Mouse (Mus musculus) forebrain, embryonic 15.5 days (tissue): ENCODE data around the gene Meis2. TPM values are rescaled to one million over a fixed set of nuclear protein-coding genes. Genes with fewer than 3 reads are reported as not detected.

Experiments used
- ATAC-seq: fragments of 200-750 bp; cut with Nextera tagmentation; replicated peaks from 2 replicates; pipeline ENCODE4 v1.8.0; 2017; ENCODE audit warnings: mild to moderate bottlenecking, moderate TSS enrichment, moderate library complexity
- H3K27ac ChIP-seq: fragments of 300-500 bp; sonication (generic); replicated peaks from 2 replicates; pipeline ENCODE4 v1.5.1; 2015; ENCODE audit warnings: mild to moderate bottlenecking, inconsistent platforms
- H3K27me3 ChIP-seq: fragments of 300-500 bp; sonication (generic); 2 replicates; pipeline ENCODE4 v1.6.1; 2015; ENCODE audit warnings: inconsistent platforms
- H3K36me3 ChIP-seq: fragments of 300-500 bp; sonication (generic); 2 replicates; pipeline ENCODE4 v1.6.1; 2015; ENCODE audit warnings: mild to moderate bottlenecking, inconsistent platforms
- H3K4me1 ChIP-seq: fragments of 300-500 bp; sonication (generic); 2 replicates; pipeline ENCODE4 v1.6.1; 2015; ENCODE audit warnings: inconsistent platforms
- H3K4me2 ChIP-seq: fragments of 300-500 bp; sonication (generic); replicated peaks from 2 replicates; pipeline ENCODE4 v1.6.1; 2015; ENCODE audit warnings: mild to moderate bottlenecking, inconsistent platforms
- H3K4me3 ChIP-seq: fragments of 300-500 bp; sonication (generic); 2 replicates; pipeline ENCODE4 v1.5.1; 2015; ENCODE audit warnings: mild to moderate bottlenecking, inconsistent platforms
- H3K9ac ChIP-seq: fragments of 300-500 bp; sonication (generic); replicated peaks from 2 replicates; pipeline ENCODE4 v1.6.1; 2015; ENCODE audit warnings: mild to moderate bottlenecking, inconsistent platforms
- H3K9me3 ChIP-seq: fragments of 300-500 bp; sonication (generic); 2 replicates; pipeline ENCODE4 v1.6.1; 2016; ENCODE audit warnings: inconsistent platforms
- WGBS: fragments of 180-500 bp; shearing (Covaris S2); methylation state at CpG from one replicate; pipeline ENCODE4 v1.1.7; 2015; ENCODE audit warnings: mixed read lengths; 5-methylcytosine and 5-hydroxymethylcytosine counted together
- polyA plus RNA-seq: library from polyadenylated mRNA; unstranded; fragments of >200 nt; fragmentation: Nextera tagmentation; extraction: Ambion mirVana; gene quantifications from 2 replicates; pipeline ENCODE4 v1.2.1, GENCODE M21; 2015

Meis2 gene
- polyA plus RNA-seq, 1 experiment from 2014 or later, result 155 TPM

GRCm38 (mm10) chr2:115856401-115857073, 209.1 kb downstream of the Meis2 start:
- H3K4me1 ChIP-seq, result peaks cover 77% of the 10 kb centered on the region

GRCm38 (mm10) chr2:115855511-115856400, 209.9 kb downstream of the Meis2 start:
- Histone ChIP-seq H3K36me3 (no peaks in the 10 kb centered on the region), H3K9ac (peak overlapping the region; percentile 56), H3K4me1 (peaks cover 71% of the 10 kb centered on the region), H3K9me3 (no peaks in the 10 kb centered on the region), H3K4me2 (peak overlapping the region; percentile 63), H3K27me3 (peaks cover 6% of the 10 kb centered on the region; the same call in 1 of the 2 replicates), H3K27ac (peak overlapping the region; percentile 93), H3K4me3 (peak overlapping the region; percentile 31)
- under 1% methylated on average over 33 of the region's 33 CpGs for WGBS
- peak; percentile 78 for ATAC-seq

More at GRCm38 (mm10) chr2:115856401-115857073, 209.1 kb downstream of the Meis2 start:
- peak overlapping the region; percentile 63 for H3K4me2 ChIP-seq
- under 1% methylated on average over 13 of the region's 13 CpGs for WGBS
- H3K27ac ChIP-seq, result peak overlapping the region; percentile 93
- H3K4me3 ChIP-seq, result peak overlapping the region; percentile 31
- H3K36me3 ChIP-seq, result no peaks in the 10 kb centered on the region
- no peaks in the 10 kb centered on the region for H3K9me3 ChIP-seq
- H3K9ac ChIP-seq, result 0 out of 2 replicates have a peak overlapping the region, but pooled peaks have one; percentile 37
- peaks cover 6% of the 10 kb centered on the region; the same call in 1 of the 2 replicates for H3K27me3 ChIP-seq
- peak; percentile 23 for ATAC-seq

- peaks cover 62% of the 10 kb centered on the region for H3K4me1 ChIP-seq
- under 1% methylated on average over 25 of the region's 25 CpGs for WGBS
- H3K9me3 ChIP-seq, result no peaks in the 10 kb centered on the region
- no peak for ATAC-seq
- peaks cover 6% of the 10 kb centered on the region; the same call in 1 of the 2 replicates for H3K27me3 ChIP-seq
- no peaks in the 10 kb centered on the region for H3K36me3 ChIP-seq
- H3K4me3 ChIP-seq, result peak overlapping the region; percentile 31
- peak overlapping the region; percentile 93 for H3K27ac ChIP-seq
- peak overlapping the region; percentile 56 for H3K9ac ChIP-seq
- peak overlapping the region; percentile 63 for H3K4me2 ChIP-seq
Observed at GRCm38 (mm10) chr2:115854828-115855311, 210.8 kb downstream of the Meis2 start.

- Histone ChIP-seq H3K27me3 (peaks cover 6% of the 10 kb centered on the region; the same call in 1 of the 2 replicates), H3K27ac (peak overlapping the region; percentile 93), H3K4me1 (peaks cover 55% of the 10 kb centered on the region), H3K9ac (peak overlapping the region; percentile 56), H3K9me3 (no peaks in the 10 kb centered on the region), H3K4me2 (peak overlapping the region; percentile 63), H3K4me3 (peak overlapping the region; percentile 31), H3K36me3 (no peaks in the 10 kb centered on the region)
- WGBS, result 10% methylated on average over 14 of the region's 14 CpGs
- no peak for ATAC-seq
Observed at GRCm38 (mm10) chr2:115854007-115854827, 211.4 kb downstream of the Meis2 start.

- peak overlapping the region; percentile 34; the same call in 1 of the 2 replicates for H3K4me3 ChIP-seq
- WGBS, result 9% methylated on average over 4 of the region's 4 CpGs
- ATAC-seq, result no peak
- peaks cover 6% of the 10 kb centered on the region; the same call in 1 of the 2 replicates for H3K27me3 ChIP-seq
- H3K27ac ChIP-seq, result peak overlapping the region; percentile 93
- H3K9me3 ChIP-seq, result no peaks in the 10 kb centered on the region
- H3K36me3 ChIP-seq, result no peaks in the 10 kb centered on the region
- peaks cover 52% of the 10 kb centered on the region for H3K4me1 ChIP-seq
- H3K9ac ChIP-seq, result peak overlapping the region; percentile 41; the same call in 1 of the 2 replicates
- H3K4me2 ChIP-seq, result peak overlapping the region; percentile 63
Observed at GRCm38 (mm10) chr2:115853221-115853620, 212.4 kb downstream of the Meis2 start.

- H3K27me3 ChIP-seq, result peaks cover 6% of the 10 kb centered on the region; the same call in 1 of the 2 replicates
- WGBS, result under 1% methylated on average over 22 of the region's 22 CpGs
- H3K9me3 ChIP-seq, result no peaks in the 10 kb centered on the region
- H3K4me2 ChIP-seq, result peak overlapping the region; percentile 63
- H3K36me3 ChIP-seq, result no peaks in the 10 kb centered on the region
- H3K27ac ChIP-seq, result peak overlapping the region; percentile 93
- peak overlapping the region; percentile 34 for H3K4me3 ChIP-seq
- H3K9ac ChIP-seq, result peak overlapping the region; percentile 41
- peaks cover 46% of the 10 kb centered on the region for H3K4me1 ChIP-seq
- ATAC-seq, result peak; percentile 41
Observed at GRCm38 (mm10) chr2:115852615-115853014, 213.0 kb downstream of the Meis2 start.

GRCm38 (mm10) chr2:115852109-115852508, 213.5 kb downstream of the Meis2 start:
- H3K27me3 ChIP-seq, result peaks cover 6% of the 10 kb centered on the region; the same call in 1 of the 2 replicates
- peak overlapping the region; percentile 93 for H3K27ac ChIP-seq
- no peak for ATAC-seq
- no peaks in the 10 kb centered on the region for H3K9me3 ChIP-seq
- peak overlapping the region; percentile 41 for H3K9ac ChIP-seq
- WGBS, result 11% methylated on average over 11 of the region's 11 CpGs
- H3K4me3 ChIP-seq, result peak overlapping the region; percentile 34
- H3K4me2 ChIP-seq, result peak overlapping the region; percentile 63
- H3K4me1 ChIP-seq, result peaks cover 42% of the 10 kb centered on the region
- H3K36me3 ChIP-seq, result no peaks in the 10 kb centered on the region

- no peak overlapping the region for H3K4me2 ChIP-seq
- H3K4me3 ChIP-seq, result no peak overlapping the region
- peaks cover 6% of the 10 kb centered on the region; the same call in 1 of the 2 replicates for H3K27me3 ChIP-seq
- no peak for ATAC-seq
- WGBS, result 90% methylated on average over 4 of the region's 4 CpGs
- H3K9ac ChIP-seq, result no peak overlapping the region
- H3K27ac ChIP-seq, result no peak overlapping the region
- H3K4me1 ChIP-seq, result peaks cover 35% of the 10 kb centered on the region
- H3K36me3 ChIP-seq, result no peaks in the 10 kb centered on the region
- no peaks in the 10 kb centered on the region for H3K9me3 ChIP-seq
Observed at GRCm38 (mm10) chr2:115850961-115851360, 214.7 kb downstream of the Meis2 start.

- Histone ChIP-seq H3K27me3 (no peaks in the 10 kb centered on the region), H3K4me1 (no peaks in the 10 kb centered on the region), H3K4me2 (no peak overlapping the region), H3K4me3 (no peak overlapping the region), H3K9ac (no peak overlapping the region), H3K9me3 (no peaks in the 10 kb centered on the region), H3K36me3 (no peaks in the 10 kb centered on the region), H3K27ac (no peak overlapping the region)
- ATAC-seq, result no peak
Observed at GRCm38 (mm10) chr2:115842821-115843220, 222.8 kb downstream of the Meis2 start.

GRCm38 (mm10) chr2:115836034-115836433, 229.6 kb downstream of the Meis2 start:
- H3K9me3 ChIP-seq, result no peaks in the 10 kb centered on the region
- no peak overlapping the region for H3K4me3 ChIP-seq
- no peak for ATAC-seq
- no peaks in the 10 kb centered on the region for H3K36me3 ChIP-seq
- no peak overlapping the region for H3K4me2 ChIP-seq
- H3K4me1 ChIP-seq, result 0 out of 2 replicates have a peak, but pooled peaks cover 3% of the 10 kb centered on the region
- H3K27me3 ChIP-seq, result no peaks in the 10 kb centered on the region
- no peak overlapping the region for H3K9ac ChIP-seq
- WGBS, result 55% methylated on average over 2 of the region's 2 CpGs
- no peak overlapping the region for H3K27ac ChIP-seq

GRCm38 (mm10) chr2:115822361-115822760, 243.3 kb downstream of the Meis2 start:
- H3K4me3 ChIP-seq, result no peak overlapping the region
- no peaks in the 10 kb centered on the region for H3K4me1 ChIP-seq
- no peak for ATAC-seq
- no peaks in the 10 kb centered on the region for H3K36me3 ChIP-seq
- no peaks in the 10 kb centered on the region for H3K27me3 ChIP-seq
- no peak overlapping the region for H3K27ac ChIP-seq
- no peaks in the 10 kb centered on the region for H3K9me3 ChIP-seq
- 86% methylated on average over 5 of the region's 5 CpGs for WGBS
- no peak overlapping the region for H3K4me2 ChIP-seq
- H3K9ac ChIP-seq, result no peak overlapping the region
